Mouse (Mus musculus) kidney, adult 2 months (tissue): Measurements from ENCODE around the gene Grin2b.

Source experiments
- CTCF ChIP-seq: fragments of 200-500 bp; conservative IDR thresholded peaks from 2 replicates; pipeline ENCODE4 v1.5.1; 2011; ENCODE audit warnings: low read depth, mild to moderate bottlenecking, control low read depth, low read length, moderate library complexity, mixed read lengths; ENCODE audit not compliant: insufficient read depth, insufficient read length
- POLR2A ChIP-seq: fragments of 200-500 bp; IDR thresholded peaks from one replicate; pipeline ENCODE4 v1.6.1; 2011; ENCODE audit warnings: low read depth, low read length, control low read depth

DNA sequence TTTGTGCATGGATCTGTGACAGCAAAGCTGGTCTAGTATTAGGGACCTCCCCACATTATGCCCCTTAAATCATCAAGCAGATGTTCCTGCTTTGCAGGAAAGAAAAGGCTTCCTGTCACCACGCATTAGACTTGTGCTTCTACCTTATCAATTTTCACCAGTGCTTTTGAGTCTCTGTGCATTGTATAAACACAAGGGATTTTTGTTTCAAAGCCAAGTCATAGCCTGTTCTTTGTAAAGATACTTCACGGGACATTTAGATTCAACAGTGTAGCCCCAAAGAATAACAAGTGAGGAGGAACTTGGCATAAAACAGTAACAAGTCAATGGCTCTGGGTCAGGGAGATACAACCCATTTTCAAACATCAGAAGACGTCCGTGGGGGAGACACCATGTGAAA is 498.9 kb downstream of the Grin2b start:
- TF ChIP-seq CTCF (no peak), POLR2A (no peak)
